Mouse (Mus musculus) megakaryocyte, adult 5-6 weeks (primary cell): ENCODE measurements around the gene Plcb1. TPM values are rescaled to one million over a fixed set of nuclear protein-coding genes. Genes with fewer than 3 reads are reported as not detected.

ENCODE experiments used
- ATAC-seq: 2 replicates; pipeline ENCODE4 v1.8.0; 2016; ENCODE audit warnings: mild to moderate bottlenecking, inconsistent platforms; ENCODE audit not compliant: poor library complexity, severe bottlenecking
- total RNA-seq, 2 experiments: library from RNA; stranded (forward) in 1 of 2; stranded (reverse) in 1 of 2; fragments of 153-499, 151-499 nt in 1 of 2; fragments of 221-1000, 200-1000 nt in 1 of 2; gene quantifications; 2 replicates each; pipeline versions ENCODE4 v1.2.3 to v1.2.4; 2015 to 2017

The Plcb1 gene
- total RNA-seq, 2 experiments from 2014 or later: 37.3 to 39.4 TPM

GRCm38 (mm10) chr2:135049283-135049682 is 263.4 kb downstream of the Plcb1 start:
- no peak for ATAC-seq

- no peak for ATAC-seq
Measured at GRCm38 (mm10) chr2:135051540-135052288, 265.8 kb downstream of the Plcb1 start.

- no peak for ATAC-seq
Measured at GRCm38 (mm10) chr2:135053391-135053790, 267.5 kb downstream of the Plcb1 start.

- ATAC-seq: no peak
Measured at GRCm38 (mm10) chr2:135067419-135067818, 281.6 kb downstream of the Plcb1 start.

- ATAC-seq: no peak
Measured at GRCm38 (mm10) chr2:135071349-135071748, 285.5 kb downstream of the Plcb1 start.

- ATAC-seq: no peak
Measured at GRCm38 (mm10) chr2:135072503-135072902, 286.6 kb downstream of the Plcb1 start.

GRCm38 (mm10) chr2:135073014-135073413 is 287.1 kb downstream of the Plcb1 start:
- ATAC-seq: no peak

- ATAC-seq: no peak
Measured at GRCm38 (mm10) chr2:135075375-135075774, 289.5 kb downstream of the Plcb1 start.

- ATAC-seq: no peak
Measured at GRCm38 (mm10) chr2:135092588-135093162, 306.8 kb downstream of the Plcb1 start.

GRCm38 (mm10) chr2:135101292-135101691 is 315.4 kb downstream of the Plcb1 start:
- no peak for ATAC-seq

- ATAC-seq: no peak
Measured at GRCm38 (mm10) chr2:135101943-135102342, 316.1 kb downstream of the Plcb1 start.

GRCm38 (mm10) chr2:135106649-135107048 is 320.8 kb downstream of the Plcb1 start:
- no peak for ATAC-seq

- no peak for ATAC-seq
Measured at GRCm38 (mm10) chr2:135108607-135109006, 322.7 kb downstream of the Plcb1 start.

- no peak for ATAC-seq
Measured at GRCm38 (mm10) chr2:135114501-135115128, 328.7 kb downstream of the Plcb1 start.

- no peak for ATAC-seq
Measured at GRCm38 (mm10) chr2:135123057-135123456, 337.2 kb downstream of the Plcb1 start.

GRCm38 (mm10) chr2:135123695-135124343 is 338.0 kb downstream of the Plcb1 start:
- no peak for ATAC-seq

GRCm38 (mm10) chr2:135140576-135140975 is 354.7 kb downstream of the Plcb1 start:
- ATAC-seq: no peak

- no peak for ATAC-seq
Measured at GRCm38 (mm10) chr2:135152289-135152688, 366.4 kb downstream of the Plcb1 start.

GRCm38 (mm10) chr2:135153248-135153647 is 367.4 kb downstream of the Plcb1 start:
- no peak for ATAC-seq

- no peak for ATAC-seq
Measured at GRCm38 (mm10) chr2:135156055-135156454, 370.2 kb downstream of the Plcb1 start.

GRCm38 (mm10) chr2:135157961-135158360 is 372.1 kb downstream of the Plcb1 start:
- no peak for ATAC-seq

- ATAC-seq: no peak
Measured at GRCm38 (mm10) chr2:135161673-135162072, 375.8 kb downstream of the Plcb1 start.
